Mouse (Mus musculus) heart, postnatal 10 days (tissue): Measurements from ENCODE around the gene Fam184a. TPM values are rescaled to one million over a fixed set of nuclear protein-coding genes. Genes with fewer than 3 reads are reported as not detected.
A peak's percentile ranks its signal among the peaks of the same experiment; 100 is the strongest.

Source experiments
- DNase-seq, 2 experiments: peaks; one replicate each; pipeline ENCODE4 v3.0.0; 2021
- intact Hi-C: fragments of 180-260 bp; cut with DNase I; formaldehyde crosslinking; loops from one replicate; pipeline ENCODE4 v1.15.1; 2025
- total RNA-seq, 2 experiments: library from RNA; stranded (reverse); gene quantifications; 2 replicates each; pipeline ENCODE4 v1.2.3; 2021

The Fam184a gene
- 1 to 10 TPM; 1.2 to 5.8 TPM for total RNA-seq

DNA sequence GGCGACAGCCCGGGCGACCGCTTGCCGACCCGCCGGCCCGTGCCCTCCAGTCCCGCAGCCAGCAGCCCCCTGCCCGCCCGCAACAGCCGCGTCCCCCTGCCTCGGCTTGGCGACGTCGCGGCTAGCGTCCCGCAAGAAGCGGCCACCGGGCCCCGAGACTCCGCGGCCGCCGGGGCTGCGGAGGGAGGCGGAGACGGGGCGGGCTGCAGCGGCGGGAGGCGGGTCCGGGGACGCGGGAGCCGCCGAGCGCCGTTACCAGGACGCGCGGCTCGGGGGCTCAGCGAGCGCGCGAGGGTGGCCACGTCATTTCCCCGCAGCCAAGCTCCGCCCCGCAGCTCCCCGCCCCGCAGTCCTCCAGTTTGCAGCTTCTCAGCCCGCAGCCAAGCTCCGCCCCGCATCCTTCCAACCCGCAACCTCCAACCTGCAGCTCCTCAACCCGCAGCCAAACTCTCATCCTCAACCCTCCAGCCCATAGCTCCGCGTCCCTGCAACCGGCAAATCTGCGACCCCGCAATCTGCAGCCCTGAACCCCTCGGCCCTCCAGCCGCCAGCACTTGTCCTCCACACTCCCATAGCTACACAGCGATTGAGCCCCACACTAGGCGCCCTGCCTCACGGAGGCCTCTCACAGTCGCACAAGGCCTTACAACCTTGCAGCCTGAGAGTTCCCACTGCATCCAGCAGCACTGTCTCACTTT, at the start of gene Fam184a:
Gene Fam184a (minus strand): TSS at position 169 of the 698 bp plus-strand sequence.
- intact Hi-C loops: no loop called here
- DNase-seq: peak; percentile 60 to 61

DNA sequence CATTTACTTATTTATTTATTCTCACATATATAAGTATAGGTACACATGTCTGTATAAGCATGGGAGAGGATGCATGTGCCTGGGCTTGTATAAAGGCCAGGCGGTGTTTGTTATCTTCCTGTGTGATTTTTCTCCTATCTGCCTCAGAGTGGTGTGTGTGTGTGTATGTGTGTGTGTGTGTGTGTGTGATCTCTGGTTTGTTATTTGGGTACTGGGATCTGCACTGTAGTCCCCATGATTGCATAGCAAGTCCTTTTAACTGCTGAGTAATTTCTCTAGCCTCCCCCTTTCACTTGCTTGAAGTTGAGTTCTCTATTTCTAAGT, 45.3 kb upstream of the Fam184a start:
- intact Hi-C loops: loop anchor here (1.0 to 10.0 kb wide), 2 partner anchors 155 to 451 kb away; no protein-coding TSS in a partner anchor
- no peak for DNase-seq

DNA sequence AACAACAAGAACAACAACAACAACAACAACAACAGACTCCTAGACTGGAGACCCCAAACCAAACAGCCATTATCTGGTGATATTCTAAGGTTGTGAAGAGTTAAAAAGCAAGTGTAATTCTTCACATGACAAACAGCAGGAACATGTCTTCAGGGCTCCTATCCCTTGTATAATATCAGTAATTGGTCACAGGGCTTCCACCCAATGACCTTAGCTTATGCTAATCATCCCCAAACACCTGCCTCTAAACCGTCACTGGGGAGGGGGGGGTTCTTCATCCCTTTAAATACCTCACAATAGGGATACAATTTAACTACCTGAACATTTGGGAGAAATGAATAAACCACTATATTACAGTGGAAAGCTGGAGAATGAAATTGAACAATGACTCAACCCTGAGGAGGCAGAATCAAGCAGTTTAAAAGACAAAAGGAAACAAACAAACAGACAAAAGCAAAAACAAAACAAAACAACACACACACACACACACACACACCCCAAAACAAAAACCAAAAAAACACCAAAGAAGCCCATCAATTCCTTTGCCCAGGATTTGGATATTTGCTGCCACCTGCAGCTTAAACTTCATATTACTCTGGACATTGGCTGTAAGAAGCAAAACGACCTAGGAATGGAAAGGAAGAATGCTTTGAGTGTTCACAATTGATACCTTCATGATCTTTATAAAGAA, 44.8 kb upstream of the Fam184a start:
- intact Hi-C loops: loop anchor here (1.0 to 10.0 kb wide), 2 partner anchors 154 to 451 kb away; no protein-coding TSS in a partner anchor
- peak; percentile 29 to 67 for DNase-seq

DNA sequence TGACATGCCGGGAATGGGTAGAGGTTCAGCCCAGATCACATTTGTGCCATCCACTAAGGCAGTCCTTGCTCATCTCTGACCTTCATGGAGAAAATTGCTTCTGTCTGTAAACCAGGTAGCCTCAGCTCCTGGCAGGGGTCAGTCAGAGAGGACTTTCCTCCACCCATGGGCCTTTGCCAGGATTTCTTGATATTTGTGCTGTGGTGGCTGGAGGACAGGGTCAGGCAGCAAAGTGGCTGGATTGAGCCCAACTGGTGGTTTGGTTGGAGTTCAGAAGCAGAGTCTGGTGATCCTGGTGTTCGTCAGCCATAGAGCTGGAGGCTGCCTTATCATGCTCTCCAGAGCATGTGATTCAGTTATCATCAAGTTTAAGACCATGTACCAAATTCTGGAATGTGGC, 40.4 kb upstream of the Fam184a start:
- intact Hi-C loops: loop anchor here (10.0 kb wide), 1 partner anchor 446 kb away; no protein-coding TSS in a partner anchor
- peak; percentile 6 for DNase-seq

DNA sequence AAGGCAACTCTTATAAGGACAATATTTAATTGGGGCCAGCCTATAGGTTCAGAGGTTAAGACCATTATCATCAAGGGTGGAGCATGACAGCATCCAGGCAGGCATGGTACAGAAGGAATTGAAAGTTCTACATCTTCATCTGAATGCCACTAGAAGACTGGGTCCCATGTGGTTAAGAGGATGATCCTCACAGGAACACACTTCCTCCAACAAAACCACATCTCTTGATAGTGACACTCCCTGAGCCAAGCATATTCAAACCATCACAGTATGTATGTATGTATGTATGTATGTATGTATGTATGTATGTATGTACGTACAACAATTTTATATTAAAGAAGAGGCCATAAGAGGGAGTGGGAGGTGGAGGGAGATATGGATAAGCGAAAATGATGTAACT, 25.7 kb upstream of the Fam184a start:
- intact Hi-C loops: no loop called here
- no peak for DNase-seq

DNA sequence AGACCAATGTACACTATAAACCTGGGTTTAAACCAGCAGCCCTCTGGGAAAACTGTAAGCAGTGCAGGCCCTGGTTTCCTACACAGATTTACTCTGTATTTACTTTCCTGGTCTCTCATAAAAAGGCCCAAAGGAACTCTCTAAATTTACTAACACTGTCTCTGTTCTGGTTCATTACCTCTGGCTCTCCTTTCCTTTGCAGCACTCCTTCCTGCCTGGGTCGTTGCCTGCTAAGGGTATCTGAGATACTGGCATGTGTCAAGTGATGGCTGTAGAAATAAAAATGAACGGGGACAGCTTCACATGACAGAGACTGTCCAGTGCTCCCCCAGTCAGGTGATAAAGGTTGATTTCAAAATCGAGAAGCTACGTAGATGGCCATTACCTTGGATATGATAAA, 21.8 kb upstream of the Fam184a start:
- DNase-seq: no peak
- intact Hi-C loops: no loop called here

DNA sequence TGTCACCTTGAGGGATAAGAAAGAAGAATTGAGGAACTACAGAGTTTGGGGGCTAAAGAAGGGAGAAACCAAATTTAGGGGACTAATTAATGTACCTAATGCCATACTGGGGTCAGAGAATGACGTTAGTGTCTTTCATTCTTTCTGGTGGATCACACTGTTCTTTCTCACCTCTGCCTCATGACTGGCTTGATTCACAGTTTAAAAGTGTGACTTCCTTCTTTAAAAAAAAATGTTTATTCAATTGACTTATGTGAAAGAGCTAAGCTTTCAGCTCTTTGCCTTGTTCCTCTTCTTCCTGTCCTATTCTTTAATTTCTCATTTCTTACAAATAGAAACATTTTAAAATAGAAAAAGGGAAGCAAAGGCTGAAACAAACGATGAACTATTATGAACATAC, 20.6 kb upstream of the Fam184a start:
- DNase-seq: no peak
- intact Hi-C loops: no loop called here

DNA sequence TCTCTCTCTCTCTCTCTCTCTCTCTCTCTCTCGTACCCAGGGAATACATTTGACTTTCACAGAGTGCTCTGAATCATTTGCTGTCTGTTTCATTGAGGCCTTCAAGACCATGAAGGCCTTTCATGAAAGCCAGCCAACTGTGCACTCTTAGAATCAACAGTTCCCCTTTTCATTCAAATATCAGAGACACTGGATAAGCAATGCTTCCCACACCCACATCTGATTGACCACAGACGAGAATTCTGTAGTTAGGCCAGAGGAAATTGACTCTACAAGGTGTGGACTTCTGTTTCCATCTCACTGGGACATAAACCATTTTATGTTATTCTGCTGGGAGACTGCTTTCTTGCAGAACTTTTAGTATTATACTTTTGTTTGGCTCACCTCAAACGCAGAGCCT, 17.8 kb upstream of the Fam184a start:
- intact Hi-C loops: no loop called here
- DNase-seq: no peak

DNA sequence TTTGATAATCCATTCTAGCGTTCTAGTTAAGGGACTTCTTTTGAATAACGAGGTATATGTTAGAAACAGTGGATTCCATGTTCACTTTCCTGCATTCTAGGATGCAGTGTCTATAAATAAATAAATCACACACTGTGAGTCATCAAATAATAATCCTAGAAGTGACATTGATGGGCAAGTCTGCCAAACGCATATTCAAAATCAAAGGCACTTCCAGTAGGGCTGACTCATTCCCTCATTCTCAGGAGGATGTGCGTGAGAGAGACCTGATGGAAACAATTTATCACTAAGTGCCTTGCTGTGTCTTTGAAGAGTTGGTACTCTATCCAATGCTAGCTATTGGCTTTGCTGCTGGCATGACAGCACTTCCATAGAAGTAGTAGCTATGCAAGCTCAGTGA, 14.5 kb upstream of the Fam184a start:
- intact Hi-C loops: no loop called here

DNA sequence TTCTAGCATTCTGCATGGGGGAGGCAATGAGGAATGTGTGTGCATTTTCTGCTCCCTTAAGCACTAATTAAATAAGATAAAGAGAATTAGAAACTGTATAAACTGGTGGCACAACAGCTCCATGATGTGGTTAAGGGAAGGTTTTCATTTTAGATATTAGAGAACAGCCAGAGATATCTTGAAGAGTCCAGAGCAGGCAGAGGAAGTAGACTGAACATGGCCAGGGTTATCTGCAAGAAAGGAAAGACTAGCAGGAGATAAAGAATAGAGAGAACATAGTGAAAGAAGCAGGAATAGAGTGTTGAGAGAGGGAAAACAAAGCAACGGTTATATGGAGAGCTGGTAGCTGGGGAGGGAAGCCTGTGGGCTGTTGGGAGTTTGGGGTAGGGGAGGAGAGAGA, 1.8 kb upstream of the Fam184a start:
- intact Hi-C loops: no loop called here
- DNase-seq: no peak

More for the DNA sequence above, 14.5 kb upstream of the Fam184a start:
- no peak for DNase-seq

DNA sequence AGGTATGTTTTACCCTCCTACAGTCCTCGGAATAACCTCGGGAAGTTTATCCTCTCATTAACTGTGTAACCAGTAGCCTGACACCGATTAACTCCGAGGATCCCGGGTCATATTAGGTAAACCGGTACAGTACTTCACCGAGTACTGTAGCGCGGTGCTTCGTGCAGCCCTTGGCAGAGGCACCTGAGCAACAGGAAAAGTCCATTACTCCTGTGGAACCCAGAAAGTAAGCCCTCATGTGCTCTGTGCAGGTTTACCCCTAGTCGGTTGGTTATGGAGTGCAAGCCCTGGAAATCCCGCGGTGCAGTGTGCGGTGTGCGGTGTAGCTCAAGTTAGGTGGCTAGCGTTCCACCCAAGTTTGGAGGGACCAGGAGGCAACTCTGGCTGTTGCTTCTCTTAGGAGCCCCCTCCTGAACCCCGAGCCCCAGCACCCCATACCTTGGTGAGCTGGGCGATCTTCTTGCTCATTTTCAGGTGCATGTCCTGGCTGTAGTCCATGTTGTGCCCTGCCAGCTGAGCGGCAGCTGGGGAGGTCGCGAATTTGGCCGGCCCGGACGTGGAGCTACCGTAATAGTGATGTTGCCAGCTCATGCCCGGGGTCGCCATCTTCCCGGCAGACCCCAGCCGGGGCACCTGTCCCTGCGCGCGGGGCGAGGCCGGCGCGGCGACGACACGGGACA, 508 bp downstream of the Fam184a start:
- intact Hi-C loops: no loop called here
- peak; percentile 5 to 13 for DNase-seq

DNA sequence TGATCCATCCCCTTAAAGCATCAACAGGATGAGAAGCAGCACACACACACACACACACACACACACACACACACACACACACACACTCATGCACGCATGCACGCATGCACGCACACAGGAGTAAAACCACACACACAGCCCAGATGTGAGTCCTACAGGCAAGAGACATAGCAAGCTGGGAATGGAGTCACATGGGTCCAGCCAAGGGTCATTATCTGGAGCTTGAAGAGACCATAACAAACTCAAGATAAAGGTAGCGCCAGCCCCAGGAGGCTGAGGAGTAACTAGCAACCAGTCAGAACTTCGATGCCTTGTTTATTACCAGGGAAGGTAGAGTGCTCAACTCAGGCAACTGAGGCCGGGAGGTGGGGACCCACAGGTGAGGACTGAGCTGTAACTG, 4.9 kb downstream of the Fam184a start:
- intact Hi-C loops: no loop called here

DNA sequence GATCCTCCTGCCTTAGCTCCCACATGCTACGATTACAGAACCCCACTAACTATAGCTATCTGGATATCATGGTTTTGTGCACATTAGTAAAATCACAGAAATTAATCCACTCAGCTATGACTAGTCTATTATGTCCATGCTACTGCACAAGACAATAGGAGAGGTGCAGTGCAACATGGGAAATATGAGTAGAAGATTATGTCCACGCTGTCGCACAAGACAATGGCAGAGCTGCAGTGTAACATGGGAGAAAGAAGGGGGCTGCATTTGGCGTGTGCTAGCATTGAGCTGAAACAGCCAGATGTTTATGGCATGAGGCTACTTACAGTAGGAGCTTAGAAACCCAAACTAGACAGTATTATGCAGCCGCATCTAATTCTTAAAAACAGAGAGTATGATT, 8.0 kb downstream of the Fam184a start:
- DNase-seq: no peak
- intact Hi-C loops: no loop called here

More for the DNA sequence above, 4.9 kb downstream of the Fam184a start:
- no peak for DNase-seq

DNA sequence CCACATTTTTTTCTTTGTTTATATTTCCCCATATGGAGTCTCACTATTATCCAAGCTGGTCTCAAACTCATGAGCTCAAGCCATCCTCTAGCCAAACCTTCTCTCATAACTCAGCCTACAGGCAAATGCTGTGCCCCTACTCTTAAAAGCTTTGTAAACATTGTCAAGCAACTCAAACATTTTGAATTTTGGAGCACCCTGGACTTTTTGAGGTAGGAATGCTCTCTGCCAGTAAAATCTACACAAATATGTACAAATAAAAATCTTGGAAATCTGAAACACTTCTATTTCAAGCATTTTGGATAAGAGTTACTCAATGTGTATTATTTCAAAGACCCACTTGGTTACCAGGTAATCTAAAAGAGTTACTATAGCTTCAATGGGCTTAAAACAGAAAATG, 10.9 kb downstream of the Fam184a start:
- intact Hi-C loops: no loop called here
- no peak for DNase-seq

DNA sequence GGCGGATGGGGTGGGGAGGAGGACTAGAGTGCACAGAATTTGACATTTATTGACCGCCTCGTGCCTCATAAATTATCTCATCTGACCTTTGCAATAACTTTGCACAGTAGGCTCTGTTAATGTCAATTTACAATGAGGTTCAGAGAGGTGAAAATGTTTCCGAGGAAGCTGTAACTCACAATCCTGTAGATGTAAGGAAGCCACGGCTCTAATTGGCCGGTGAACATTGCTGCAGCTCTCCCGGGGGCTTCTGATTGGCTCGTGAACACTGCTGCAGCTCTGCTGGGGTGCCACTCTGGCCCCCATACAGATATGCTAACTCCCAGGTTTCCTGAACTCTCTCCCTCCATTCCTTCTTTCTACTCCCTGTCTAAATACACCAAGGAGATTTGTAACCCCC, 12.1 kb downstream of the Fam184a start:
- no peak for DNase-seq
- intact Hi-C loops: no loop called here

DNA sequence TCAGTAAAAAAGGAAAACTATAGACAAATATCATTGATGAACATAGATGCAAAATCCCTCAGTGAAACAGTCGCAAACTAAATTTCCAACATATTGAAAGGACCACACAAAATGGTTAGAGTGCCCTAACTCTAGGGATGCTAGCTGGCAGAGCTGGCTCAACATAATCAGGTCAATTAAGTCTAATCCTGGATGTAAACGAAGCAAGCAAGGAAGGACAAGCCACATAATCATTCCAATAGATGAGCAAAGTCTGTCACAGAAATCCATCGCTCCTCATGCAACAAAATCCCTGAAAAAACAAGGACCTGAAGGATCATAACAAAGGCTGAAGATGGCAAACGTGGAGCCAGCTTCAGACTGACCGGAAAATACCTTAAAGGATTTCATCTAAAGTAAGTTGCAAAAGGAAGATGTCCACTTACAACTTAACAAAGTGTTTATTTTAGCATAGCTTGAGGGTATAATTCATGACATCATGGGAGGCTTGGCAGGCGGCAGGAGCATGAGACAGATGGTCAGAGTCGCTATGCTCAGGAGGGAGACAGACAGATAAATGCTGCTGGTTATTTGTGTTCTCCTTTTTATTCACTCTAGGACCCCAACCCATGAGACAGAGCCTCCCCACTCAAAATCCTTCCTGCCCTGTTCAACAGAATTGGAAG, 15.6 kb downstream of the Fam184a start:
- intact Hi-C loops: no loop called here

DNA sequence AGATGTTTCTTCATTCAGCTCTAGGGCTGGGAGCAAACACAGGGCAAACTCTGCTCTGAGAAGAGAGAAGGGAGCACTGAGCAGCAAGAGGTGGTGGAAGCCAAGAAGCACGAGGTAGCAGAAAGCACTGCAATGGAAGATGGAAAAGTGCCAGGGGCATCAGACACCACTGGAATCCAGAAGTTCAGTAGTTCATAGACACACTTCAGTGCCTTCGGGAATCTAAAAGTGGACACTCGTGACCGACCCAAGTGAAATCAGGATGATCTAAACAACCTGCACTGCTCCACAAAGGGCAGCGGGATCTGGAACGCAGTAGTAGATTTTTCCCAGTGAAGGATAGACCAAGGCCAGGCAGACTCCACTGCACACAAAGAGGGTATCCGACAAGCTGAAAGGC, 18.6 kb downstream of the Fam184a start:
- intact Hi-C loops: no loop called here

More for the DNA sequence above, 15.6 kb downstream of the Fam184a start:
- no peak for DNase-seq

DNA sequence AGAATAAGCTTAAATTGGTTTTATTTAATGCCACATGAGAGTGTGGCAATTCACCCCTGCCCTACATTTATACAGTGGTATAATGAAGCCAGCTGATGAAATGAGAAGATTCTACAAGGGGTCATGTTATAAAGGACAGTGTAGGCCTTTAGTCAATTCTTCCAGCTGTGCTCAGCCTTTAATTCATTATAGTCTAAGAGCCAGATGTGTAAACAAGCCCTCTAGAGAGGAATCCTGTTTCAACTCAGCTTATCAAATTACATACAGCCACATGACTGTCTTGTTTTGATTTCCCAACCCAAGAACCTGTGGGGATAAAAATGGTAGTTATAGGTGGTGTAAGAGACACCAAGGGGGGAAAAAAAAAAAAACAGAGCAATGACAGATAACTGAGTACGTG, 22.0 kb downstream of the Fam184a start:
- intact Hi-C loops: no loop called here

More for the DNA sequence above, 18.6 kb downstream of the Fam184a start:
- peak; percentile 13 for DNase-seq

DNA sequence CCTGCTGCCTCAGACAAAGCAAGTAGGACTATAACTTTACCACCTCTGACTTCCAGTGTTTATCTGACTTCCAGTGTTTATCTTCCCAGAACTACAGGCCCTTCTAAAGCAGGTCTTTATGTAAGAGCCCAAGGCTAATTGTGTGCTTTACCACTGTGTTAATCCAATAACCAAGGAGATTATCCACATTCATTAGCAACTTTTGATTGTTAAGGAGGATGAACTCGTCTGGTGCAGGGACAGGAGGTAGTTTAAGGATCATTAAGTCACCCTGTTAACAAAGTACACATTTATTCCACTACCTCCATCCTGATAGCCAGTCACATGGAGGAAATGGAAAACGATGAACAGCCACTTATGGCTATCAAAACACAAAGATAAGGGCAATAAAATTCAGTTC, 25.6 kb downstream of the Fam184a start:
- no peak for DNase-seq
- intact Hi-C loops: no loop called here

More for the DNA sequence above, 22.0 kb downstream of the Fam184a start:
- DNase-seq: no peak

DNA sequence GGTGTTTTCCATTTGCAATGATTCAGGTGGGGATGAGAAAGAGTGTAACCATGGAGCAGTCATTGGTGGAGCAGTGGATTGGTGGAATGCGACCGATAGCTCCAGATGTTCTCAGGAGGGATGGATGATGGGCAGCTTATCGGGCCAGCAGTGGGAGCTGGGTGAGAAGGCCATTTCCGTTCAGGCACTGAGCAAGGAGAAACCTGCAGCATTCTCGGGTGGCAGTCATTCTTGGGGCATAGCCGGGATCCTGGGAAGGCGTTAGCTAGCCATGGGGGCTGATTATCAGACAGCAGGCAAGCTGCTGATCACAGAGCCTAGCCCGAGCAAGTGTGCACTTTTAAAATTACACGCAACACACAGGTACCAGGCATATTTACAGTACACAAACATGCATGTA, 46.4 kb downstream of the Fam184a start:
- no peak for DNase-seq
- intact Hi-C loops: no loop called here

DNA sequence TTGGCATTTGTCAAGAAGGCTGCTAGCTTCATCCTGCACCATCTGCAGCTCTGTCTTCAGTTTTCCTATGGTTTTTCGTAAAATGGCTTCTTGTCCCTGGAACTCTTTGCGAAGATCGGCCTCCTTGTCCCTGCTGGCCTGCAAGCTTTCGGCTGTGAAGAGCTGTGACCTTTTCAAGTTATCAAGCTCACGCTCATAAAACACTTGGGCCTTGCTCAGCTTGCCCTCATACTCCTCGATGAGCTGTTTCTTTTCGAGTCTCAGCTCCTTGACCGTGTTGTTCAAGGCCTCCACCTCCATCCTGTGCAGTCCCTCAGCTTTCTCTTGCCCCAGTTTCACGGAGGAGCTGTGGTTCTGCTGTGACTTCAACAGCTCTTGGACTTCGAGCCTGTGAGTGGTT, 52.4 kb downstream of the Fam184a start:
- DNase-seq: no peak
- intact Hi-C loops: no loop called here
